Mouse (Mus musculus) mature B cell (primary cell): ENCODE data around the gene Creg1.
"Not testable (repeated sequence)": the region's sequence is repeated elsewhere in the genome, so short reads cannot be mapped to it uniquely, and the experiment has no call there.

Source experiments
- in situ Hi-C: fragments of 300-500 bp; cut with MboI; formaldehyde crosslinking; loops from 2 replicates; pipeline ENCODE4 v1.14.3; 2019

The Creg1 gene

GRCm38 (mm10) chr1:165751142-165751541 lies 12.4 kb upstream of the Creg1 start:
- in situ Hi-C loops = no loop called here

DNA sequence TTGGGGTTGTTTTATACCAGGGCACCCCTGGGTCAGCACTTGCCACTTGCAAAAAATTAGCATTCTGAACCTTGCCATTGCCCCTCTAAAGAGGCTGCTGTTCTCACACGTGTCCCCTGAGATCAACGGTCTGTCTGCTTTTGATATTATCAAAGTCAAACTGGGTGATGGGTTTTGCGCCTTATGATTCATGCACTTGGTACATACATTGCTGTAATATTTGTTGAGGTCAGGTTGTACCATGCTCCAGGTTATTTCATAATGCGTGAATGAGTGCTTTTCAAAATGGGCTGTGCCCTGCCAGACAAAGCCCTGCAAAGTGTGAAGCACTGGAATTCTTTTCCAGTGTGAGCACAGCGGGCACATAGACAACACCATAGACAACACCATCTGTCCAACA lies 11.7 kb upstream of the Creg1 start:
- in situ Hi-C loops = no loop called here

GRCm38 (mm10) chr1:165754205-165754604 lies 9.3 kb upstream of the Creg1 start:
- in situ Hi-C loops = no loop called here

- in situ Hi-C loops = no loop called here
Observed at GRCm38 (mm10) chr1:165755194-165755593, 8.4 kb upstream of the Creg1 start.

GRCm38 (mm10) chr1:165761522-165762305 lies 1.8 kb upstream of the Creg1 start:
- in situ Hi-C loops = no loop called here

DNA sequence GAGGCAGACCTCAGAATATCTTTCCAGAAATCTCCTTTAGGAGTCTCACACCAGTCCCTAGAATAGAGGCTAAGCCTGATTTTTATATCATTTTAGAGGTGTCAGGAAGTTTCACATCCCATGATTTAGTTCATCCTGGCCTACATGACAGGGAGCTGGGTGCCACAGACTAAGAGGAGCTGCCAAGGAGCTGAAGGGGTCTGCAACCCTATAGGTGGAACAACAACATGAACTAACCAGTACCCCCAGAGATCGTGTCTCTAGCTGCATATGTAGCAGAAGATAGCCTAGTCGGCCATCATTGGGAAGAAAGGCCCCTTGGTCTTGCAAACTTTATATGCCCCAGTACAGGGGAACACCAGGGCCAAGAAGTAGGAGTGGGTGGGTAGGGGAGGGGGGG lies 1.0 kb upstream of the Creg1 start:
- in situ Hi-C loops = not testable (repeated sequence)

- in situ Hi-C loops = no loop called here
Observed at GRCm38 (mm10) chr1:165762914-165763634, 472 bp upstream of the Creg1 start.

DNA sequence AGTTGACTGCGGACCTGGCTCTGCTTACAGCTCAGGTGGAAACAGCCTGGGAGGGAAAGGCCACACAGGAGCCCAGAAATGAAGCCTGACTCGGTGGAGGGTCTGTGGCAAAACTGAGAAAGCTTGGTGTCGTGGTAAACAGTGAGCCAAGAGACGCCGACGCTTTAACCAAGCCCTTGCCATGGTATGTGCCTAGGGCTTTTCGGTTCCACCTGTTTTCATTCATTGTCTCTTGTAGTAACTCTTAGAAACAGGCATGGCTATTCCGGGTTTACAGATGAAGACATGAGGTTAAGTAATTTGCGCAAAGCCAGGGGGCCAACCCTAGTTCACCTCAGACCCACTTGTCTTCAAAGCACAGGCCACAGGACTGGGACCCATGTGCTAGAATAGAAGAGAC lies 1.0 kb downstream of the Creg1 start:
- in situ Hi-C loops = no loop called here

GRCm38 (mm10) chr1:165765041-165765440 lies 1.5 kb downstream of the Creg1 start:
- in situ Hi-C loops = no loop called here

DNA sequence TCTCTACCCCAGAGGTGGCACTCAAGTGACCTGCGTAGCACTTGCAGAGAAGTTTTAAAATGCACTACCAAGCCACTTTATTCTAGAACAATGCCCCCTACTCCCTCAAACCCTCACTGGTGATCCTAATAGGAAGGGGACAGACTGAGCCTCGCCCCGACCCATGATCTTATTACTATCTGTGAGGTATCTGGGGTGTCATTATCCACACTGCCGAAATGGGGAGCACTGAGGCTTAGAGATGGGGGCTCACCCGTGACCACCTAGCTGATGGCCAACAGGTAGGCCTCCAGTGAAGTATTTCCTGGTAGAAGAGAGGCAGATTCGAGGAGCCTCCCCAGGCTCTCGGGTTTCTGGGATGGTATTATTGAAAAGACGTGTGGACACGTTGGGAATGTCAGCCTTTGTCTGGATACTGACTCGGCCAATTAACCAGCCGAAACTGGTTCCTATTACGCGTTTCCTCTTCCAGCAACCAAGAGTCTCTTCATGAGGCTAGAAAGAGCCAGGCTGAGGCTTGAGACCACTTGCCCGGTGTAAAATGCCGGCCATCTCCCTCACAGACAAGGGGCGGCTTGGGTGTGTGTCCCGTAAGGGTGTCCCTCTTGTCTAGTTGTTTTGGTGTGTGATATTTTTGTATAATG lies 2.2 kb downstream of the Creg1 start:
- in situ Hi-C loops = no loop called here

GRCm38 (mm10) chr1:165766295-165766890 lies 2.8 kb downstream of the Creg1 start:
- in situ Hi-C loops = no loop called here

- in situ Hi-C loops = no loop called here
Observed at GRCm38 (mm10) chr1:165768894-165769512, 5.5 kb downstream of the Creg1 start.

GRCm38 (mm10) chr1:165770181-165770759 lies 6.7 kb downstream of the Creg1 start:
- in situ Hi-C loops = loop anchor here (10.0 kb wide), 1 partner anchor 205 kb away; no protein-coding TSS in a partner anchor

DNA sequence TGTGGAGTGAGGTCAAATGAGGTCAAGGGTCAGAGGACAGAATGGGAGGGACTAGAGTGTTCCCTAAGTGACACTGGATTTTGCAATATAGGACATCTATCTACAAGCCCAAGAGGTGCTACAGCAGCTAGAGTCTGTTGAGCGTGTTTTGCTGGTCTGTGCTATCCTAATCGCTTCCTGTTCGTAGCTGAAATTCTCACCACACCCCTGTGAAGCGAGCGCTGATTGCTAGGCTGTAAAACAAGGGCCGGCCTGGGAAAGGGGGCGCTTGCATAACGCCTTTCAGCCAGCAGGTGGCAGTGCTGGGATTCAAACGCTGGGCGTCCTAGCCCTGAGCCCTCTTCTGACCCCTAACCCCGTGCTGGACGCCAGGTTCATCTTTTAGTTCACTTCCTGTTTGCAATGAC lies 7.9 kb downstream of the Creg1 start:
- in situ Hi-C loops = loop anchor here (10.0 kb wide), 1 partner anchor 203 kb away; no protein-coding TSS in a partner anchor

- in situ Hi-C loops = loop anchor here (10.0 kb wide), 1 partner anchor 203 kb away; no protein-coding TSS in a partner anchor
Observed at GRCm38 (mm10) chr1:165771998-165772397, 8.5 kb downstream of the Creg1 start.

DNA sequence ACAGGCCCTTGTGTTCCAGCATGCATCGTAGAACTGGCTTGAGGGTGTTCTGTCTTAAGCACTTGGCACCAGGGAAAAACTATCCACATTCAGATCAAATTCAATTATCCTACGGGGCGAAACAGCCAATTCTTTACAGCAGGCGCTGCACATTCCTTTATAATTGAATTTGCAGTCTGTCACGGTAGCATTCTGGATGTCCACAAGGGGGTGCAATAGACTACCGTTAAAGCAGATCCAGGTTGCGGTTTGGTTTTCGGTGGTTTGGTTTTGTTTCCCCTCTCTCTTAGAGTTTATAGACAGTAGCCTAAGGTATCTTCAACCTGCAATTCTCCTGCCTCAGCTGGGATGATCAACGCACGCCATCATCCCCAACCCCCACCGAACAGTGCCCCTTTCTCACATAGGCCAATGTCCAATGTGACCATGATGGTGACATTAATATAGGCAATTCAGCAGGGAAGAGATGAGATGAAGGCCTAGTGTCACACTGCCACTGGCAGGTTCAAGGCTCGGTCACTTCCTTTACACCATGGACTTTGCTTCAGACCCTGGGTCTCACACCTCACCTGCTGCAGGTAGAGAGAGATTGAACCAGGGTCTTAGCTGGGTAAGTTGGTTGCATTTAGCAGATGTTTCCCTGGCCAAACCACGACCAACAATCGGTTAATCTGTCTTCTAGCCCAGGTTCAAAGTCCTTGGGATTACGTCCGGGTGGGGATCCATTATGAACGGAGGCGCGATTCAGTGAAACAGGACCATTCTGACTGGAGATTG lies 12.2 kb downstream of the Creg1 start:
- in situ Hi-C loops = loop anchor here (5.0 to 25.0 kb wide), 3 partner anchors 199 to 587 kb away; no protein-coding TSS in a partner anchor

- in situ Hi-C loops = loop anchor here (5.0 to 25.0 kb wide), 3 partner anchors 195 to 582 kb away; no protein-coding TSS in a partner anchor
Observed at GRCm38 (mm10) chr1:165779954-165780585, 16.5 kb downstream of the Creg1 start.

DNA sequence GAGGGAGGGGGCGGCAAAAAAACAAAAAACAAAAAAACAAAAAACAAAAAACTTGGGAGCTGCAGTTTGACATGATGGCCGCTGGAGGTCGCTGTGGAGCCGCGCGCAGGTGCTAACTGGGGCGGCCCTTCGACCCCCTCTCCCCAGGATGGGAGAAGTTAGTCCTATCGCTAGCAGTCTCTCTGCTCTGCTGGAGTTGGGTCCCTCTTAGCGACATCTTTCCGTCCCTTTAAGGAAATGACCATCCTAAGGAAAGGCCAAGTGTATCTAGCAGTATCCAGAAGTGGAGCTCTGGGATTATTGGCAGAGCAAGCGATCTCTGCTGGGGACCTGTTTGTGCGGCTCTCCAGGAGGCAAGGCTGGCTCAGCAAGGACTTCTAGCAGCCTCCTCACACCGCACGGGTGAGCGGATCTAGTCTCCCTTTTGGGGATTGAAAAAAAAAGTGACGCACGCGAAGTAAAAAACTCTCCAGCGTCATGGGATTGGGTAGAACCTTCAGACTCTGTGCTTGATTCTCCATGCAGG lies 17.1 kb downstream of the Creg1 start:
- in situ Hi-C loops = loop anchor here (25.0 kb wide), 1 partner anchor 582 kb away; no protein-coding TSS in a partner anchor

DNA sequence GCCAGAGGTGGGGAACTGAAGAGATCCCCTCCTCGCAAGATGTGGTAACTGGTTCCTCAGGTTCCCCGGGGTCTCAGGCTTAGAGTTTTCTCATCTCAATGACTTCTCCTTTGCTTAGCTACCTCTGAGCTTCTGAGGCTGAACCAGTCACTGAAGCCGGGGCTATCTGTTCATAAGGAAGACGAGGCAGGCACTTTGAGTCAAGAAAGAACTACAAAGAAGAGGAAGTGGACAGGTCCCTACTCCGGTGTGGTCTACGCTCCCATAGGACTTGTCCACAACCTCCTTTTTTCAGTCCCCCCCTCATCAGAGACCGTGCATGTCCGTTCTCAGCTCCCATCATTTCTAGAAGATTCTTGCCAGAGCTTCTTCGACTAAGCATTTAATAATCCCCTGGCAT lies 17.9 kb downstream of the Creg1 start:
- in situ Hi-C loops = loop anchor here (25.0 kb wide), 1 partner anchor 581 kb away; no protein-coding TSS in a partner anchor
